Mouse (Mus musculus) G1E (cell line): ENCODE measurements around the gene Pdia6.

Source experiments
- CTCF ChIP-seq: IDR thresholded peaks from 2 replicates; pipeline ENCODE4 v1.5.1; 2012; ENCODE audit warnings: low read depth, low read length, inconsistent platforms, mixed read lengths
- GATA1 ChIP-seq: IDR thresholded peaks from 2 replicates; pipeline ENCODE4 v1.6.1; 2012; ENCODE audit warnings: borderline replicate concordance, low read length, inconsistent platforms, mixed read lengths
- POLR2AphosphoS5 ChIP-seq: IDR thresholded peaks from 2 replicates; pipeline ENCODE4 v1.6.1; 2012; ENCODE audit warnings: low read depth, low read length, inconsistent platforms; ENCODE audit not compliant: insufficient replicate concordance
- TAL1 ChIP-seq: conservative IDR thresholded peaks from 2 replicates; pipeline ENCODE4 v1.6.1; 2012; ENCODE audit warnings: low read depth, low read length, inconsistent platforms, mixed read lengths

DNA sequence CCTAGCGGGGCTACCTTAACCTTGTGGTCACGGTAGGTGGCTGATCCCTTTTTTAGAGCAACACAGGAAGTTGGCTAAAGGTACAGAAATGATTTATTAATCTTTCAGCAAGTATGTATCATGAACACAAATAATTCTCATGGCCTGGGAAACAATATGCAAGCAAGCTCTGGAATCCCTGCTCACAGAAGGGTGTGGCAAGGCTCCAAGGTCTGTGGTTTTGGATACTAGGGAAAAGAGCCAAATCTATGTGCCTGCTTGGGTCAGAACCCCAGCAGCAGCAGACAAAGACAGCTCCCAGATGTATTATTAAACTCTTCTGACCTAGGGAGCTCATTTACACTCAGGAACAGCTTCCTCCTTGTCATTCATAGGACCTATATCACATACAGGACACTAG is 22.7 kb downstream of the Pdia6 start:
- no peak for TF ChIP-seq CTCF
- TF ChIP-seq POLR2AphosphoS5, result no peak
- no peak for TF ChIP-seq GATA1
- TF ChIP-seq TAL1, result no peak
